Mouse (Mus musculus): Measurements from ENCODE around the gene Cdca8. TPM values are rescaled to one million over a fixed set of nuclear protein-coding genes. Genes with fewer than 3 reads are reported as not detected.

Gene Cdca8
- polyA plus RNA-seq, 1 experiment from 2014 or later = 32.2 TPM

Other genes starting within 250 kb of the Cdca8 start
- gene Utp11, start 245.7 kb downstream of the Cdca8 start, polyA plus RNA-seq (2015; fragmentation: Nextera tagmentation; extraction: Ambion mirVana) = 37.9 TPM in 2 replicates
- gene Fhl3, start 238.6 kb downstream of the Cdca8 start, polyA plus RNA-seq (2015; fragmentation: Nextera tagmentation; extraction: Ambion mirVana) = 1.5 and 2.1 TPM in 2 replicates
- 86.1 and 93.2 TPM in 2 replicates for gene Sf3a3, start 224.5 kb downstream of the Cdca8 start, polyA plus RNA-seq (2015; fragmentation: Nextera tagmentation; extraction: Ambion mirVana)
- 18.4 and 23.7 TPM in 2 replicates for gene Inpp5b, start 197.5 kb downstream of the Cdca8 start, polyA plus RNA-seq (2015; fragmentation: Nextera tagmentation; extraction: Ambion mirVana)
- gene Mtf1, start 137.2 kb downstream of the Cdca8 start, polyA plus RNA-seq (2015; fragmentation: Nextera tagmentation; extraction: Ambion mirVana) = 11.5 and 14.0 TPM in 2 replicates
- gene Yrdc, start 88.6 kb downstream of the Cdca8 start, polyA plus RNA-seq (2015; fragmentation: Nextera tagmentation; extraction: Ambion mirVana) = 42.6 and 43.0 TPM in 2 replicates
- gene 1110065P20Rik, start 88.1 kb downstream of the Cdca8 start, polyA plus RNA-seq (2015; fragmentation: Nextera tagmentation; extraction: Ambion mirVana) = 92.7 and 102 TPM in 2 replicates
- gene Maneal, start 77.1 kb downstream of the Cdca8 start, polyA plus RNA-seq (2015; fragmentation: Nextera tagmentation; extraction: Ambion mirVana) = 10.5 and 10.6 TPM in 2 replicates
- gene Epha10, start 58.4 kb downstream of the Cdca8 start, polyA plus RNA-seq (2015; fragmentation: Nextera tagmentation; extraction: Ambion mirVana) = 10.9 and 12.3 TPM in 2 replicates
- gene 9930104L06Rik, start 2.3 kb downstream of the Cdca8 start, polyA plus RNA-seq (2015; fragmentation: Nextera tagmentation; extraction: Ambion mirVana) = 13.2 and 16.5 TPM in 2 replicates
- 1.8 and 2.4 TPM in 2 replicates for gene Rspo1, start 47.1 kb upstream of the Cdca8 start, polyA plus RNA-seq (2015; fragmentation: Nextera tagmentation; extraction: Ambion mirVana)
- gene Gnl2, start 77.3 kb upstream of the Cdca8 start, polyA plus RNA-seq (2015; fragmentation: Nextera tagmentation; extraction: Ambion mirVana) = 85.7 and 88.9 TPM in 2 replicates
- gene Dnali1, start 126.4 kb upstream of the Cdca8 start, polyA plus RNA-seq (2015; fragmentation: Nextera tagmentation; extraction: Ambion mirVana) = 1.2 and 1.4 TPM in 2 replicates
- 20.6 and 22.0 TPM in 2 replicates for gene Snip1, start 127.4 kb upstream of the Cdca8 start, polyA plus RNA-seq (2015; fragmentation: Nextera tagmentation; extraction: Ambion mirVana)
- 147 and 151 TPM in 2 replicates for gene Meaf6, start 145.8 kb upstream of the Cdca8 start, polyA plus RNA-seq (2015; fragmentation: Nextera tagmentation; extraction: Ambion mirVana)
- 0.23 and 0.31 TPM in 2 replicates for gene Zc3h12a, start 188.5 kb upstream of the Cdca8 start, polyA plus RNA-seq (2015; fragmentation: Nextera tagmentation; extraction: Ambion mirVana)